Mouse (Mus musculus) forelimb bud, embryonic 11.5 days (tissue): ENCODE measurements at regions not wholly inside any gene's neighbourhood (a gene's known extent, or its start where the extent isn't known, plus 50 kb on each side); places are given as distances from the start of the nearest gene placed in this dataset.
A peak's percentile ranks its signal among the peaks of the same experiment; 100 is the strongest.

ENCODE experiments used
- DNase-seq: peaks from one replicate; pipeline ENCODE4 v3.0.0-alpha.2; 2012; ENCODE audit warnings: low read depth, low spot score

DNA sequence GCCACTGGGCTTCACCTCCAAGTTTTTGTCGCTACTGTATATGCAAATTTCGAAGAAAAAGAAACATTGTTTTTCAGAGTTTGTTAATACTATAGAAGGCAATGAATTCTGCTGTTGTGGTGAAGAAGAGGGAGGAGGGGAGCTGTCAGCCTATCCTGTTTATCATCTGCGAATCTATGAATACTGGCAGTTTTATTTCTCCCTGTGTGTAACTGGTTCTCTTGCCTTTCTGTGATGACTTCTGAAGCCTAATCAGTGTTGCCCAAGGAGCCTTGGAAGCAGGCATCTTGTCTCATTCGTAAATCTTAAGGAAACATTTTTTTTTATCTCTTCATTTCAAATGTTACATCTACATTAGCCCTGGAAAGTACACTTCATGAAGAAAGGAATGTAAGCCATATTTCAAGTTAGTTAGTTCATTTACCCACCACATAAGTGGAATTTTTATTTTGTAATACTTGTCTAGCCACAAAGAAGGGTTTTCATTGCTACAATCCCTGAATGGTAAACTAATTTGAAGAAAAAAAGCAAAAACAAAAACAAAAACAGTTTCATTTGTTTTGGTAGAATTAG is 251.5 kb upstream of the Fn1 start:
- DNase-seq: no peak

DNA sequence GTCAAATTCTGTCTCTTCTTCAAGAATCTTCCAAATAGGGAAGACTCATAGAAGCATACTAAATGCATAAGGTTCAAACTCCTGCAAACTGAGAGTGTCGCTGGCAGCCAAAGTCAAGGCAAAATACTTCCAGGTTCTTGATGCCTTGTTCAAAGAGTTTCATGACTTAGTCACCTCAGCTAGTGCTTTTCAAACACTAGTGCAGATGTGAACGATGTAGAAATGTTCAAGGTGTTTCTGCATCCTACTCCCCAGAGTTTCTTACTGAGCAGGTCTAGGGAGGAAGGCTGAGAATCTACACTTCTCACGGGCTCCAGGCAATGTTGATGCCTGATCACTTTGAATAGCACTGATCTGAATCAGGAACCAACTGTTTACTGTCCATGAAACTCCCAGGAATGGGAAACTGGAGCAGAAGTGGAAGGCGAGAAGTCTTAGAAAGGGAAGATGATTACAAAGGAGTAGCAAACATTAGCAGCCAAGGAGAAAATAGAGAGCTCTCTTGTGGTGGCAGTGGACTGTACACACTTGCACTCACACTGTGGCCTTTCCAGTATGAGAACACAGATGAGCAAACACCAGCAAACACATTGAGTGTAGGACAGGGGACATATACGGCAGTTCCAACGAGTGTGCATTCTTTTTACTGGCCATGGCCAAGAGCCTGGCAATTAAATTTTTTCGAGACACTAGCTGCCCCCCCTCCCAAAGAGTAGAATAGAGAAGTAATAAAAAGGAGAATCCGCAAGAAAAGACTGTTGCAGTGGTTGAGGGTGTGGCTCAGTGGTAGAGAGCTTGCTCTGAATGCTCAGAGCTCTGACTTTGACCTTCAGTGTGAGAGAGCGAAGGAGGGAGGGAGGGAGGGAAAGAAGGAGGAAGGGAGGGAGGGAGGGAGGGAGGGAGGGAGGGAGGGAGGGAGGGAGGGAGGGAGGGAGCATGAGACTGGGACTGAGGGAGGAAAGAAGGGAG is 247.4 kb upstream of the Fn1 start:
- DNase-seq: no peak

DNA sequence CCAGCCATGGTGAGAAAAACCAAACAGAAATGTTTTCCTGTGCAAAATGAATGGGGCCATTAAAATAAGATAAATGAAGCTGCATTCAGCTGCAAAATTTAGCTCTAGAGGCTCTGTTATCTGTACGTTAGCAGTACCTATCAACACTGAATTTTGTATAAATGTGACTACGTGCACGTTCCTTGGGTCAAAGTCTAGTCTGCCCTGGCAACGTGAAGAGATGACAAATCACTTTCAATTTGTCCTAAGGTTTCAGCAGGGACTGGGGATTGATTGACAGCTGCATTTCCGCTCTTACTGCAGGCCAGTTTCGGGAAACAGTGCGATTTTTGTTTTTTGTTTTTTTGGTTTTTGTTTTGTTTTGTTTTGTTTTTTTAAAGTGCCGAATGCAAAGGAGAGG is 246.1 kb upstream of the Fn1 start:
- DNase-seq: no peak

DNA sequence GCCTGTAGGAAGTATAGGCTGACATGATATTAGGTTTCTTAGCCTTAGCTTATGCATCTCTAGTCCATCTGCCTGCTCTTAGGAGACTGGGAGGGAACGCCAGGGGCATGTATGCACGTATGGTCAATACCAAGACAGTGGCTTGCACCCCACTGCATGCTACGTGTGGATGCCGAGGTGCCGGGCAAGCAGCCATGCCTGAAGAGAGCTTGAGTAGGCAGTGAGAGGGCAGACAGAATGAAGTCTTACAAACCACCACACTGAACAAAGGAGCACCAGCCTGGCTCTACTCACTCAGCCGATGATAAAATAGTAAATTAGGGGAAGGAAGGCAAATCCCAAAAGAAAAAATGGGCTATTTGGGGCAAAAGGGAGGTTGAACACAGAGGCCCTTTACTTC is 245.2 kb upstream of the Fn1 start:
- no peak for DNase-seq

DNA sequence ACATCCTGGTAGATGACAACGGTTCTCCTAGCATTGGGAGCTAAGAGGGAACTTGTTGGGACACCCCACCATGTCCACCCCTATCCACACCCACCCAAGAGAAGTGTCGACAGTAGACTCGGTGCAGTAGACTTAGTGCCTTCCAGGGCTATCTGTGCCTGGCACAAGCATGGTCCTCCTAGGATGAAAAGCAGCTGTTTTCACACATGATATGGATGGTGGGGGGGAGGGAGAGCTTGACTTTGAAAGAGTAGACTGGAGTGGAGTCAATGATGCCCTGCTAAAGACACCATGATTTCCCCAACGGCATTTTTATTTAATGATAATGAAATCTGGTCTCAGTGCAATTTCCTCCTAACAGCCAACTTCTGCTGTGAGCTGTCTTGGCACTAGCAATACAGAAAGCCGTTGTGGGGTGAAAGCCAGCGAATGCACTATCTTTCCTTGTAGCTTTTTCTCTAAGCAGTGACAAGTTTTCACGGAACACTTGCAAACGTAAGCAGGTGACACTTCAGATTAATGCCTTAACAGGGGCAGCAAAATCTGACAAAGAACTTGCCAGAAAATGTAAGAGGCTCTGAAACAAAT is 244.6 kb upstream of the Fn1 start:
- DNase-seq: no peak

DNA sequence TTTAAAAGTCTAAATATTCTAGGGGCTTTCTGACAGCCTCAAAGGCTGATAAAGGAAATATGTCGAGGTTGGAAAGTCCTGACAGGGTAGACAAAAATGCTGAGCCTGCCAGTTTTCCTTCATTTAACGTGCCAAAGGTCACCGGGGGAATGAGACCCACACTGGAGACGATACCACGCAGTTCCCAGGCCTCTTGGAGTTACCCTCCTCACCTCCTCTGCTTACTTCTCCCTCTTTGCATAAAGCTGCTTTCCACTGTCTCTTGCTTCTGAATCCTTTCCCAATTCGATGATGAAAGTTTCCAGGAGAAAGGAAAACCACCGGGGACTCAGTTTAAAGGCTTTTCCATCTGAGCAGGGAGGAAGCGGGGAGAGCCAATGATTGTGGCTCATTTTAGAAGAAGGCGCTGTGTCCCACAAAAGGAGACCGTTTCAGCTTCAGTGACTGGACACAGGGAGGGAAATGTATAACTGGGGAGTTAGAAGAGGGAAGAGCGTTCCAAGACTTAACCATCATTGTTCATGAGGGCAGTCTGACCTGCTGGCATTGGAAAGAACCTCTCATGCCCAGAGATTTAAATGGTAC is 243.2 kb upstream of the Fn1 start:
- DNase-seq: no peak

DNA sequence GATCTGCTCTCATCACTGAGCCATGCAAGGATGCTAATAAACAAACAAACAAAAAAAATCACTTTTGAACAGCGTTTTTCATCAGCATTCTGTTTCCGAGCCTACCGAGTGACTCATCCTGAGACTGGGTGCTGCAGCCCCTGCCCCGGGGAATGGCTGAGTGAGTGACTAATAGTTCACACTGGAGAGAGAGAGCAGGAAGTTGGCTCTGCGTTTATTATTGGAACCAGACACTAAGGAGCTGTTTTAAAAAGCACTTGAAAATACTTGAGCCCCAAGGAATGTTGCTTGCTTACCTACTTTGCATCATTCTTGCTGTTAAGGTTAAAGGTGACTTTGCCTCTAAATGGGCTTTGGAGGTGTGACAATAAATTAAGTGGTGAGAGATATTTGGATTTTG is 240.6 kb upstream of the Fn1 start:
- DNase-seq: peak; percentile 58

DNA sequence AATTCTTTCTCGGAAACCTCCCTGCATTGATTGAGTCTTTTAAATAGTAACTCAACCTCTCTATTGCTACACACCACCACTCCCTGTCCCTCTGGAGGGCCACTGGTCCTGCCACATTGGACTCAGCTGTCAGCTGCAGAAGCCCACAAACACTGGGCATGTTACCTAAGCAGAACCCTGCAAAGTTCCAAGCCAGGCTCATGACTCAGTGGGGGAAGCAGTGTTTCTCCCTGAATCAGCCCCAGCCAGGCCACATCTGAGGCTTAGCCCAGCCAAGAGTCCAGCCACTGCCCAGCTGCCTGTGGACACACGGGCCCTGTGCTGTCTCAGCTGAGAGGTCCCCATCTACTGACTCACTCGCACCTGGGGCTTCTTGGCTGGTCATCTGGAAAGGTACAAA is 234.8 kb upstream of the Fn1 start:
- DNase-seq: no peak

DNA sequence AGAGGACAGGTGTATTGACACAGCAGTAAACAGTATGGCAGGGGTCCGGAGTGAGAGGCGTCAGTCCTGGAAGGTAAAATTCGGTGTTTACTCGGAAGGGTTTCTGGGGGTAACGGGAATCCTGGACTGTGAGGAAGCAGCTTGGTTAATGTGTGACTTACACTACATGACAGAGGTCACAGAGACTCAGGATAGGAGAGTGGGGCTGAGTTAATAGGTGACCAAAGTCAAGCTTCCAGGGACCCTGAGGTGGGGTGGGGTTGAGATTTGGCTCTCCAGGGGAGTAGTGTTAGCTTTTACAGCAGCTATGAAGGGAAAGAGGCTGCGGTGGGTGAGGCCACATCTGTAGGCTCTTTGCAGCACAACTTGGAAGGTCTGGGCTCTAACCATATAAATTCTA is 233.9 kb upstream of the Fn1 start:
- DNase-seq: no peak

DNA sequence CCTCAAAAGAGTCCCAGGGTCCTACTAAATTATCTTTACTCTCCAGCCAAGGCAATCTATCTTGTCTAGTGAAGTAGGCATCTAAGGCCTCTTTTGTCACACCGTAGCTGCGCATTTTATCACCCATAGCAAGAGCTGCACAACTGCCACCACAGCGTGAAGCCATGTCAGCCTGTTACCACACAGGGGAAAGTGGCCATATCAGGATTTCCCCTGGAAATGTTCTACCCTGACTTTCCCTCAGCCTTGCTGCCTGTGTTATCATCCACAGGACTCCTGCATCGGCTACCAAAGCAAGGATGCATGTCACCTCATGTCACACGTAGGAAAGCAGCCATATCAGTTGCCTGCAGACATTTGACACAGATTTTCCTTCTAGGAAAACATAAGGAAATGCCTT is 233.2 kb upstream of the Fn1 start:
- DNase-seq: no peak

DNA sequence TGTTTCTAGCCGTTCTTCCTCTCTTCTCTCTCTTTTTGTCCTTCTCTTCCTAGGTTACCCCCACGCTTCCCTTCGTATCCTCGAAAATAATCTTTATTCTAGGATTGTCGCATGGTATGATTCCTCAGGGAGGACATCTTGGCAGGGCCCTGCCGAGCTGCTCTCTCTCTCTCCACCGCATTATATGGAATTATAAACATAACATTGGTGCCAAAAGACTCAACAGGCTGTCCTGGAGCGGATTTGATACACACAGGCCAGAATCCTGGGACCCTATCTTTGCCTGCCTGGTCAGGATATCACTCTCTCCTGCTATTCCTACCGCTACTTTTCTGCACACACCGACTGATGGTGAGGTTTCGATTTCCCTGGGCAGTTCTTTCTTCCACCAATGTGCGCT is 228.9 kb upstream of the Fn1 start:
- no peak for DNase-seq

DNA sequence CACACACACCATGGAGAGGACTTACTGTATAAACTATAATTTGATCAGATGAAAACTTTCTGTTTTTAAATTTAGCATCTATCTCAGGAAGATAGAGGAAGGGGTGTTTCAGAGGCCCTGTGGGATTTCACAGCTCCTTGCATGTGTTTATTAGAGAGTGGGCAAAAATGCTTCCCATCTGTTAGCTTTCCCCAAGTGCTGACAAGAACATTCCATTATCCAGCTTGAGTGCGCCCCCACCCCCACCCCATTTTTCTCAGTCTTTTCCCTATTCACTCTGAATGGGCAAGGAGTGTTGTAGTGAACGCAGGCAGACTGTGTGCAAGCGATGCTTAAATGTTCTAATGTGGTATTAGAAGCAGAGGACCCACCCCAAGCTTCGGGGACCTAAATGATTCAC is 228.2 kb upstream of the Fn1 start:
- no peak for DNase-seq

DNA sequence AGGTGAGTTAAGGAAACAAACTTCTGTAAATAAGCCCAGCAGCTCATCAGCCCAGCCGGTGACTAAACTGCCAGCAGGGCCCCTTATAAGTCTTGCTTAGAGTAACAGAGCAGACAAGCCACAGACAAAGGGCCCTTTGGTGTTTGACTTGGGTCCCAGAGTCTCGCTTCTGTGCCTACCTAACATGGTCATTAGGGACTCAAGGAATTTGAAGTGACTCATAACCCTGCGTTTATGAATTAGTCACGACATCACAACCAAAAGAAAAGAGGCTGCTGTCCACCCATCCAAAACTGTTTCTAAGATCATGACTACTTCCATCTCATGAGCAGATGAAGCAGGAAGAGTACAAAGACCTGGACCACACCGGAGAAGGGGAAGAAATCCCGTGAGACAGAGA is 227.5 kb upstream of the Fn1 start:
- DNase-seq: no peak

DNA sequence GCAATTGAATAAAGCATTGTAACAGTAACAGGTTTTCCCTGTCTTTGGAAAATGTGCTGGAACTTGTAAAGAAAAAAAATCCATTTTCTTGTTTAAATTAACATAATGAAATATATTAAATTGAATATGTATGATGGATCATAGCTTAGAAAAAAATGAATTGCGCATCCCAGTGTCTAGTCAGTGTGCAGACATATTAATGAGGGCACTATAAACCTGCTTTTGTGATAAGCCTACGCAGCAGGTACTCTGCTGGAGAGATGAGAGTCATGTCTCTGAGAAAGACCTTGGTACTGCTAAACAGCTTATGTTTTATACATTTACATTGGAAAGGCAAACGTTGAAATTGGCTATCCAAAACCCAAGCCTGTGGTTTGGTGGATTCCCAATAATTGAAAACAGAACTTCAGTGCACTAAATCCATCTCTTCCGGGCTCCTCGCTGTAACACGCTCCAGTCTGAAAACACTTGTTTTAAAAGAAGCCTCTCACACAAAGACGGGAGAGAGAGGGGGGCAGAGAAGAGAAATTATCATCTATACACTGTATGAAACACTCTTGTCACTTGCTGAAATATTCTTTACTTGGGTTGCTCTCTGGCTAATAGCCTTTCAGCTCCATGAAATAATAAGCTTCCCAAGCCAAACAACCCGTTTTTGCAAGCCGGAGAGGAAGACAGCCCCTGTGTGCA is 223.9 kb upstream of the Fn1 start:
- no peak for DNase-seq

DNA sequence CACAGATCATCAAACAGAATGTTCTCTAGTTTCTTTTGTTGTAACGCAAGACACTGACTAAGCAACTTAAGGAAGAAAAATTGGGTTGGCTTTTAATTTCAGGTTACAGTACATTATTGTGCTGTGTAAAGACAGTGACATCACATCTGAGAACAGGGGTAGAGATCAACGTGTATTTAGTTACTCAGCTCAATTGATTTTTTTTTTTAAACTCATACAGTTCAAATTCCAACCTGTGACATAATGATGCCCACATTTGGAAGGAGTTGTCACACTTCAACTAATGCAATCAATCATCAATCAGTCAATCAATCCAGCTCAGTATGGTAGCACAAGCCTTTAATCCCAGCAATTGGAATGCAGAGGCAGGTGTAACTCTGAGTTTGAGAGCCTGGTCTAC is 221.0 kb upstream of the Fn1 start:
- no peak for DNase-seq

DNA sequence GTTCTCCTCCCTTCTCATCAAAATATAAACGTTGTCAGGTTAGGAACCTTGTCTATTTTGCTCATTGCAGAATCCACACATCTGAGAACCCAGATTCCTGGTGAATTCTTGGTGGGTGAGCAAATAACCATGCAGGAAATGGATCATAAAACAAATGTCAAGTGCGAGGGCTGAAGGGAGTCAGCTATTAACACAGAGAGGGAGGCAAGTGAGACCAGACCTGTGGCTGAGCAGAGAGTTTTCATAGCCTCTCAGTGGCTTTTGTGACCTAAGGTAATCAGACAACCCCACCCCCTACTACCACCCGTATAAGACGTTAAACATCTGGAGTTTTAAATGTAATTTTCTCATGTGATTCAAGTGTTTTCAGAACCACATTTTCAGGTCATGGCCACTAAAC is 212.7 kb upstream of the Fn1 start:
- DNase-seq: peak; percentile 54

DNA sequence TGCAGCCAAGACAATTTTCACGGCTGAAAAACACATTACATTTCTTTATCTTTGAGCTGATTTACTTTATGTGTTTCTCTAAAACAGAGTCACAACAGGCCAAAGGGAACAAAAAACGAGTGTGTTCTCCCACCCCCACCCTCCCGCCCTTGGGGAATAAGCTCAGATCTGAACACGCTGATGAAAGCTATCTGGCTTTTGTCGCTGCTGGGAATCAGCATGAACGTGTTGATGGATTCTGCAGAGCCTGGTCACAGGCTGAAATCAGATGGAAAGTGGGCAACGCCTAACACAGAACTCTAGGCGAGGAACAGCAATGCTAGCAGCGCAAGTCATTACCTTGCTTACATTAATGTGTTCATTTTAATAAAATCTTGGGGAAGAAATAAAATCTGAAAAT is 211.7 kb upstream of the Fn1 start:
- DNase-seq: no peak

DNA sequence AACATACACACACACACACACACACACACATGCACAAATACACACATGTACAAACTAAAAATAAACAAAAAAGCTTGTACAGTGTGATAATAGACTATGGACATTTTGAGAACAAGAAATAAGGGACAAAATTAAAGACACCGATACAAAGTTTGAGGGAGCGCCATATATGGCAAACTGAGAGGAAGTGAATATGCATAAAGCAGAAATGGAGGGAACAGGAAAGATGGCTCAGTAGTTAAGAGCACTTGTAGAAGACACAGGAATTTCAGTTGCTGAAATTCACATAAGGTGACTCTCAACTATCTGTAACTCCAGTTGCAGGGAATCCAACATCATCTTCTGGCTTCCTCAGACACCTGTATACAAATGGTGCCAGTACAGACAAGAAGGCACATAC is 200.2 kb upstream of the Fn1 start:
- no peak for DNase-seq

DNA sequence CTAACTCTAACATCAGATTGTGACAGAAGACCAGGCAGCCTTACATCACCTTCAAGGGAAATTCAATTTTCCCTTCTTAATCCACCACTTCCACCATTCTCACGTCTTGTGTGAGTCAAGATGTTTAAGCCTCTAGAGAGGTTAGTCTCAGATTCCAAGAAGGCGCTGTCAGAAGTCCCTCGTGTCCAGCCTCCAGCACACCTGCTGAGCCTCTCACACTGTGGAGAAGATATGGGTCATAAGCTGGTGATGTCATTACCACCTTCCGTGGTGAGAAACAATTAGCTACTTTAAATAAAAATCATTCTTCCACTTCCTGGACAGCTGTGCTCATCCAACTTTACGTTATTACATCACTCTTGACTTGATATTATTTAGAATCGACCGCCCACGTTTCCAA is 198.3 kb upstream of the Fn1 start:
- no peak for DNase-seq

DNA sequence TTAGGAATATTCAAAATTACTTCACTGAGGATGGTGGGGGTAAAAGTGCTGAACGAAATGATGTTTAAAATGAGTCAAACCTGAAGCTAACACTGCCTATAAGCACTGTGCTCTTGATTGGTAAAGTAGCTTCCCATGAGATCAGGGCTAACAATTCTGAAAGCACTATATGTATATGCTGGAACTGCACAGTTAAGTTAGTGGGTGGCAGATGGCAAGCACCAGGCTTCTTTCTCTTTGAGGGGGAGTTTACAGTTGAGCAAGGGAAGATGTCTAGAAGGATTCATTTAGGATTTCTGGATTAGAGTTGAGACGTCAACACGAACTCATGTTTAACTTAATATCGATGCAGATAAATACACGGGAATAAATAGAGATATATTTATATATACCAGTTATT is 195.7 kb upstream of the Fn1 start:
- DNase-seq: no peak

DNA sequence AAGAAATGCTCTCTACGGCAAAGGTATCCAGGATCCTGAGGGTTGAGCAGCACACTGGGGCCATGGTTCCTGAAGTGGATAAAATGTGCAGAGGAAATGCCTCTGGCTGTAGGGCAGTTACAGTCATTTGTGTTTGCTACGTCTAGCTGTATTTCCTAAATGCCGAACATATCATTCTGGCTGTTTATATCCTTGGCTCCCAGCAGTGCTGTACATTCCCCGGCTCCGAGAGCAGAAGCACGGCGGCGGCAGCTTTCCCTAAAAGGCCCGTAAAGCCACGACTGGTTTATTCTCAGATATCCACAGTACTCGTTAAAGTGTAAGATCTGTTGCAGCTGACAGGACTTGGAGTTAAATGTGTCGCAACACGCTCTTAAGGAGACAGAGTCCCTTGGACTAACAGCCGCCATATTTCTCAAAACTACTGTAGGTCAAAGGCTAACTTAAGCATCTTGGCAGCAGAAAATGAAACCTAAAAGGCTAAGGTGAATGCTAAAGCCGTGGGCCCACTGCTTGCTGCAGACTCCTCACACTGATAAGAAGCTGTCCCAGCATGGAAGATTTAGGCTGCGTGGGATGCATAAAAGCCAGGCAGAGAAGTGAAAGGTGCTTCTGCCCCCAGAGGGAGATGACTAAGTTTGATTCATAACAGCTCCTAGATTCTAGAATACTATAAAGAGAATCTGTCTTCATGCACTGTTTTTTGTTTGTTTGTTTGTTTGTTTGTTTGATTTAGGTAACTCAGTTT is 192.1 kb upstream of the Fn1 start:
- DNase-seq: no peak
